Mouse (Mus musculus) effector memory CD4-positive, alpha-beta T cell, adult 5 months (primary cell): ENCODE results near the gene Cyb561d2. TPM values are rescaled to one million over a fixed set of nuclear protein-coding genes. Genes with fewer than 3 reads are reported as not detected.

Source experiments
- polyA plus RNA-seq: library from polyadenylated mRNA; unstranded; fragments of 100-300 nt; shearing (Covaris generic); gene quantifications from one replicate; pipeline ENCODE4 v1.2.1, GENCODE M21; 2017

The Cyb561d2 gene
- 27.9 TPM for polyA plus RNA-seq

DNA sequence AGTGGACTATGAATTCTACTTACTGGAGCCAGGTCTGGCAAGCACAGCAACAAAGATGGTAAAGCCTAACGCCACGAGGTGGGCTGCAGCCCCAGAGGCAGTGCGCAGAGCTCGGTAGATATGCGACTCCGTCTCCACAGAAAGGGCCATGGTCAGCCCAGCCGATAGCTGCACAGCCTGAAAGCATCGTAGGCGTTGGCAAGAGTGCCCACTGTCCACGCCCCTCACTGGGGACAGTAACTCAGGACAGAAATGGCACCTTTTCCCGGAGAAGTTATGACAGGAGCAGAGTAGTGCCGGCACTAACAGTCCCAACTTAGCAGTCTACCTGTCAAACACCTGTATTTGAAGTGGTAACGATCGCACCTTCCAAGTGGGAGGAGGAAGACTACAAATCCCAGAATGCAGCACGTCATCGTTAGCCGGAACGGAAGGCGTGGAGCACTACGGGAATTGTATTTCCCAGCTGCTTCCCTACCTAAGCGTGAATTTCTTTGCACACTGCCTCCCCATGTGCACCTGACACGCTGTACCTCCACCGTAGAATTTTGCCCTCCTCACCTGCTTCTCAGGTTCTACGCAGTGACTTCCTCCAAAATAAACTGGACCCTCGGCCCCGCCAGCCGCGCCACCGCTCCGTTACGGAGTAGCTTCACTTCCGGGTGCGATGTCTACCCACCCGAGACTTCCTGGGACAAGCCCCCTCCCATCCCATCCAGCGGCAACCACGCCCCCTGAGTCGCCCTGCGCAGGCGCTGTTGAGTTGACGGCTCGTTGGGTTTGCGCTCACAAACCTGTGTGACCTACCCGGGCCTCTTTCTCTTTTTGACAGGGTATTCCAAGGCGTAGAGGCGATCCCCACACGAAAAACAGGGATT, at the start of gene Cyb561d2, which contains the start of gene Nprl2:
TSS of gene Cyb561d2 (minus strand) at position 720 of the 878 bp plus-strand sequence.
TSS of gene Nprl2 (plus strand) at position 753 of the 878 bp plus-strand sequence.

DNA sequence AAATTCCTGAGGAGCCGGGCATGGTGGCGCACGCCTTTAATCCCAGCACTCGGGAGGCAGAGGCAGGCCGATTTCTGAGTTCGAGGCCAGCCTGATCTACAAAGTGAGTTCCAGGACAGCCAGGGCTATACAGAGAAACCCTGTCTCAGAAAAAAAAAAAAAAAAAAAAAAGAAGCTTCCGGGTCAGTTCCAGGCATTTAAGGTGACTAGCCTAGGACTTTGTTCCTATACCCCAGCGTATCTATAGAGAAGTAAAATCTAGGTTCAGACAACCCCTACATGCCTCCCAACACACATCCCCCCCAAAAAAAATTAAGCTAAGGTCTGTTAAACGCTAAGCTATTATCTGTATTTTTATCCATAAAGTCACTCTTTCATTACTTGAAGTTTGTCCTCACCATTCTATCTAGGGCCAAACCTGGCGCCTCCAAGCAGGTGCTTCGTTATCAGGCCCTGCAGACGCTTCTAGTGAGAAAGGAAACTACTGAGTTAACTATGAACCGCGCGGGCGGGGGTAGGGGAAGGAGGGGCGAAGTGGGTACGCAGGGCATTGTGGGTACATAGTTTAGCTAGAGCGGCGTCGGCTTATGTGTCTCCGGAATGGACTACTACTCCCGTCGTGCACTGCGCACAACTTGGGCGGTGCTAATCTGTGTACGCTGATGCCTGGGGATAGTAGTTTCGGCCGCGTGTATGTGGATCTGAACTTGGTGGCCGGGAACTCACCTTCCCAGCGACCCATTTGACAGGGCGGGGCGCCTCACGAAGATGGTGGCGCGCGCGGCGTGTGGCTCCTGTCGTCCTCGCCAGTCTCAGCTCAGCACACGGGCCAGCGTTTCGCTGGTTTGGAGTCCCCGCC, 45.2 kb upstream of the Cyb561d2 start, which contains the start of gene Ifrd2:
TSS of gene Ifrd2 (plus strand) at position 669 of the 859 bp plus-strand sequence.

GRCm38 (mm10) chr9:107580501-107581317, 38.7 kb upstream of the Cyb561d2 start, which contains the start of gene Hyal3:
Hyal3 (plus strand) TSS chr9:107580818.

DNA sequence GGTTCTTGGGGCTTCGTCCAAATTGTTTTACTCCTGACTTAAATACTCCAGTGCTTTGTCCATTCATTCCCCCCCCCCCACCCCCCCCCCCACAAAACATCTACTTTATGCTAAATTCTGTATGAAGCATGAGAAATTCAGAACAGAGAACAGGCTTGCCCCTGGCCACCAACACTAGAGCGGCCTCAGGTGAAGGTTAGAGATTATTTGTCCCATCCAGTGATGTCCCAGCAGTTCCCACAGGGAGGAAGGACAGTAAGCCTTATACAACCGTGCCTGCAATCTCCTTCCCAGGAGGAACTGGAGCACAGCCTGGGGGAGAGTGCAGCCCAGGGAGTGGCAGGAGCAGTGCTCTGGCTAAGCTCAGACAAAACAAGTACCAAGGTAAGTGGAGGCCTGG, 36.6 kb upstream of the Cyb561d2 start, which contains the start of gene Naa80:
TSS of gene Naa80 (plus strand) at position 301 of the 400 bp plus-strand sequence.

GRCm38 (mm10) chr9:107576357-107577107, 34.5 kb upstream of the Cyb561d2 start, which contains the start of gene Hyal1:
Hyal1 (plus strand) TSS chr9:107576927.

DNA sequence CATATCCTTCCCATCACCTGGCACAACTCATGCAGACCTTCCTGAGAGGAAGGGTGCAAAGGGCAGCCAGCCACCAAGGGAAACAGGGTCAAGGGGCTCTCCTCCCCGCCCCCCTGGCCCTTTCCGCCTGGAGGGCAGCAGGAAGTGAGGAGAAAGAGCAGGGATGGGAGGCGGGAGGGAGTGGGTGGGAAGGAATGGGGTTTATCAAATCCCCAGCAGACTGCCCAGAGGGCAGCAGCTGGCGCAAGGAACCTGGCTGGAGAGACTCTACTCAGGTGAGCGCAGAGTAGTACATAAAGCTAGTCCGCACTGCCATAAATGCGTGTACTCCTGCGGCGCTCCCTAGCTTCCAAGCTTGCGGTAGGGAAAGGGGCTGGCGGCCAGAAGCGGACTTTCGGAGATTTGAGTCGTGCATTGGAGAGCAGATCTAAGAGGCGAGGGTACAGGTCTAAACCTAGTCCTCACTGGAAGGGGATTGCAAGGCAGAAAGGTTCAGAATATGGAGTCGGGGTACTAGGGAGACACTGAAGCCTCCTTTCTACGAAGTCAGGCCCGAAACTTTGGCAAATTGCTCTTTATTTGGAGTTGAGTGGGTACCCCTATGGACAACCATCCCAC, 25.8 kb upstream of the Cyb561d2 start, which contains the start of gene Hyal2:
TSS of gene Hyal2 (plus strand) at position 244 of the 618 bp plus-strand sequence.

GRCm38 (mm10) chr9:107563029-107563581, 21.1 kb upstream of the Cyb561d2 start, which contains the start of gene Tusc2:
Tusc2 (plus strand) TSS chr9:107563255.

DNA sequence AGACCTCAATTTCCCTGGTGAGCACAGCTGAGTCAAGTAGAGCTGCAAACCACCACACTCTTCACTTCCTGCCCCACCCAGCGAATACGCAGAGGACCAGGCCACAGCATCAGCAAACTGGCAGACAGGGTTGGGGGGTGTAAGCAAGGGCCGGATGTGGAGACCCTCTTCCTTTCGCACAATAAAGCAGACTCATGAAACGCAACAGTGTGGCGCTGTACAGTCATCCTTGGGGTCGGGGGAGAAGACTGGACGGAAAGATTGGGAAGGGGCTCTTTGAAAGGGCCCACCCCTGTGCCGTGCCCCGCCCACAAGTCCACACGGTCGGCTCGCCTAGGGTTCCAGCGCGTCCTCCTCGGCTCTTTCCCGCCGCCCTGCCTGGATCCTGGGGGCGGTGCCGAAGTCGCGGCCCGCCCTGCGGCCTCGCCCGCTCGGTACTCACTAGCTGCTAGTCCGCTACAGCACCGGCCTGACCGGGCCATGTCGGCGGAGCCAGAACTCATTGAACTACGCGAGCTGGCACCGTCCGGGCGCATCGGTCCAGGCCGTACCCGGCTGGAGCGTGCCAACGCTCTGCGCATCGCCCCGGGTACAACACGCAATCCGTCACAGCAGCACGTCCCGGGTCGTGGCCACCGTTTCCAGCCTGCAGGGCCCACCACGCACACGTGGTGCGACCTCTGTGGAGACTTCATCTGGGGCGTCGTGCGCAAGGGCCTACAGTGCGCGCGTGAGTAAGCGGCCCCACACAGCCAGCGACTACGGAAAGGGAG, 9.3 kb upstream of the Cyb561d2 start, which contains the start of gene Rassf1:
TSS of gene Rassf1 (plus strand) at position 439 of the 773 bp plus-strand sequence.

GRCm38 (mm10) chr9:107547026-107547425, 5.0 kb upstream of the Cyb561d2 start, which contains the start of gene Zmynd10:
Zmynd10 (plus strand) TSS chr9:107547298.

DNA sequence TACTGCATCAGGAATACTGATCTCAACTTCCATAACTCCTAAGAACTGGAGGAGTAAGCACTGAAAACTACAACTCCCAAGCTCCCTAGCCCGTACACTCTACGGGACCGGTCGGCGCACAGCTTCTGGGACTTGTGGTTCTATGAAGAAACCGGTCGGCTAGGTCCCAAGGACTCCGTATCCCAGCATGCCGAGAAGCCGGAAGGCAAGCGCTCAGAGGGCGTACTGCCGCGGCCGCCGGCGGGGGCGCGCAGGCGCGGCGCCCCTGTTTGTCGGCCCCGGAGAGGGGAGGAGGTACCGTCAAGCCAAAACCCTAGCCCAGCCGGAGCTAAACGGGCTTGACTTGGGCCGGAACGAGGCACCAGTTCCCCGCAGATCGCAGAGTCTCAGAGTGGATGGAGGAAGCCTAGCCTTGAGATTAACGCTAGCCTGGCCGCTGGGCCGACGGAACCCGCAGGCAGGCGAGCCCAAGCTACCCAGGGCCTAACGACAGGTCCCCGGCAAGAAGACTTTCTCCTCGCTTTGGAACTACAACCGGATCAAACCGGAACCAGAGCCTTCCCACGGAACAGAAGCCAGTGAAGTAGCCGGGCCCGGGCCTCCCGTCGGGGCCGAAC, 8.1 kb downstream of the Cyb561d2 start, which contains the start of gene Tmem115:
TSS of gene Tmem115 (plus strand) at position 155 of the 617 bp plus-strand sequence.

Other genes starting within 250 kb of the Cyb561d2 start
- 167 TPM for gene Cish, start 246.2 kb downstream of the Cyb561d2 start, polyA plus RNA-seq
- gene Hemk1, start 203.8 kb downstream of the Cyb561d2 start, polyA plus RNA-seq = 6.2 TPM
- 0.34 TPM for gene 6430571L13Rik, start 201.6 kb downstream of the Cyb561d2 start, polyA plus RNA-seq
- 0.09 TPM for gene Cacna2d2, start 142.6 kb downstream of the Cyb561d2 start, polyA plus RNA-seq
- gene Tmem115, start 8.2 kb downstream of the Cyb561d2 start, polyA plus RNA-seq = 55.2 TPM
- gene Nprl2, start within 50 bp of the Cyb561d2 start, polyA plus RNA-seq = 47.6 TPM
- 3.1 TPM for gene Zmynd10, start 5.1 kb upstream of the Cyb561d2 start, polyA plus RNA-seq
- gene Rassf1, start 9.4 kb upstream of the Cyb561d2 start, polyA plus RNA-seq = 165 TPM
- gene Tusc2, start 21.1 kb upstream of the Cyb561d2 start, polyA plus RNA-seq = 39.7 TPM
- 3.9 TPM for gene Hyal2, start 25.8 kb upstream of the Cyb561d2 start, polyA plus RNA-seq
- gene Hyal1, start 34.7 kb upstream of the Cyb561d2 start, polyA plus RNA-seq = 1.8 TPM
- 11.1 TPM for gene Naa80, start 36.7 kb upstream of the Cyb561d2 start, polyA plus RNA-seq
- 0.35 TPM for gene Hyal3, start 38.6 kb upstream of the Cyb561d2 start, polyA plus RNA-seq
- 17.4 TPM for gene Ifrd2, start 45.4 kb upstream of the Cyb561d2 start, polyA plus RNA-seq
- not detected for gene Sema3b, start 67.0 kb upstream of the Cyb561d2 start, polyA plus RNA-seq
- gene Gnai2, start 93.2 kb upstream of the Cyb561d2 start, polyA plus RNA-seq = 638 TPM
- 1.6 TPM for gene Slc38a3, start 127.3 kb upstream of the Cyb561d2 start, polyA plus RNA-seq
- 9.1 TPM for gene Gnat1, start 137.5 kb upstream of the Cyb561d2 start, polyA plus RNA-seq
- gene Sema3f, start 168.3 kb upstream of the Cyb561d2 start, polyA plus RNA-seq = 0.22 TPM
- gene Rbm5, start 228.8 kb upstream of the Cyb561d2 start, polyA plus RNA-seq = 306 TPM